Mouse (Mus musculus) c-Kit-positive CD71-negative TER-119-negative erythroid progenitor cells, embryonic 14.5 days (primary cell): Measurements from ENCODE around the gene Slc39a7.

Experiments used
- DNase-seq: peaks from one replicate; pipeline ENCODE4 v3.0.0-alpha.2; 2013; ENCODE audit warnings: low read depth

Gene Slc39a7

GRCm38 (mm10) chr17:34031465-34032173 lies at the start of gene Slc39a7, which contains the start of gene Rxrb:
Gene Slc39a7, minus strand, starts transcription at chr17:34031682.
Gene Rxrb, plus strand, starts transcription at chr17:34031812.
- DNase-seq = peak; percentile 98

DNA sequence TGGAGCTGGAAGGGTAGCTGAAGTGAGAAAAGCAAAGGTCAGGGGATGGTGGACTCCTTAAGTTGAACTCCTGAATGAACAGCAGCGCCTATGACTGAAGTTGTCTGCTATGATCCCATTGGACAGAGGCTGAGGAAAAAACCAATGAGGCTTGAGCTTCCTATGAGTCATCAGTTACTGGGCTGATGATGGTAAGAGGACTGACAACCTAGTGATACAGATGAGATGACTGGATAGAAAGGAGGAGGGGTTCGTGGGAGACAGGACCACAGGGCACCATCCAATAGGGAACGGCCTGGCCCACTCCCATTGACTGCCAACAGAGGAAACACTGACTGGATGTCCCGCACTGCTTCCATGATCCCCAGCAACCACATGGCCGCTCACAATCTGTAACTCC lies 48.1 kb upstream of the Slc39a7 start:
- DNase-seq = no peak

DNA sequence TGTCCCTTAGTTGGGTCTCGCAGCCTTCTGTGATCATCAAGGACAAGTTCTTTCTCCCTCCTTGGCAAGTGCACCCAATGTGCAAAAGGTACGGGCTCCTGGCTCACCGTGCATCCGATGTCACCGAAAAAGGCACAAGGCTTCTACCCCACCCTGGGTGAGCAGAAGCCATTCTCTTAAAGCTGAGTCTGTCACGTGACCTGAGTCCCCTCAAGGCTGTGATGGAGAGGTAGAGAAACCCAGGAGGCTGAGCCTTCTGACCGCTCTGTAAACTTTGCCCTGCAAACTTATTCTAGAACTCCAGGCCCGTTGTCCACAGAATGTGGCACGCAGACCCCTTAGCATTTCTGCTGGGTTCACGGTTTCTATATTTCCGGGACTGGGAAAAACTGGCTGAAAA lies 47.5 kb upstream of the Slc39a7 start:
- no peak for DNase-seq

DNA sequence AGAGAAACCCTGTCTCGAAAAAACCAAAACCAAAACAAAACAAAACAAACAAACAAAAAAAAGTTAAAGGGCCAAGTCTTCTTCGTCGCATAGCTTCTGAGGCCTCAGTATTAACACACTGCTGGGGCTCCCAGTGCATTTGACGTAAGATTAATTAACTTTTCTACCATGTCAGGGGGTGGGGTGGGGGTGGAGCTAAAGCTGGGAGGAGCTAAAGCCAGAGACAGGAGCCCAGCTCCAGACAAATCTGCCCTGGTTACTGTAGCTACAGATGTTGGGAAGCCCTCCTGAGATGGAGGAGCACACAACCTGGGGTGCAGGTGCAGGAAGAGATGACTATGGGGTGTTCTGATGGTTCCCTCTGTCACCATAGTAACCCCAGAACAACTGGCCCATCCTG lies 46.7 kb upstream of the Slc39a7 start:
- DNase-seq = no peak

DNA sequence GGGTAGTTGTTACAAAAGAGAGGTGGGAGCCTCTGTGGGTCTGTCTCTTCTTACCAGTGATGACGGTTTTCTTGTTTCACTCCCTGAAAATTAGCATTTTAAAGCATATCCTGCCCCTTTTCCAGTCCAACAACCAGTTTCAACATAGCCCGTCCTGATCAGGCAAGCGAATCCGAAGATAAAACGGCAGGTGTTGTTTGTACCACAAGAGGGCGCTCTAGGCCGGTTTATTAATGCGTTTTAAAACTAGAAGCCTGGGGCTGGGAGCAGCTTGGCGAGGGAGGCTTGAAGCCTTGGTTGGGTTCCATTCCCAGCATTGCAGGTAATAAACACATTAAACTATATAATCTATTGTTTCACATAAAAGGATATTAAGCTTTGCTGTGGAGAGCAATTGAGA lies 46.1 kb upstream of the Slc39a7 start:
- DNase-seq = peak; percentile 90

GRCm38 (mm10) chr17:34075271-34075670 lies 43.8 kb upstream of the Slc39a7 start:
- peak; percentile 78 for DNase-seq

- no peak for DNase-seq
These were observed 40.6 kb upstream of the Slc39a7 start for GRCm38 (mm10) chr17:34072091-34072490.

DNA sequence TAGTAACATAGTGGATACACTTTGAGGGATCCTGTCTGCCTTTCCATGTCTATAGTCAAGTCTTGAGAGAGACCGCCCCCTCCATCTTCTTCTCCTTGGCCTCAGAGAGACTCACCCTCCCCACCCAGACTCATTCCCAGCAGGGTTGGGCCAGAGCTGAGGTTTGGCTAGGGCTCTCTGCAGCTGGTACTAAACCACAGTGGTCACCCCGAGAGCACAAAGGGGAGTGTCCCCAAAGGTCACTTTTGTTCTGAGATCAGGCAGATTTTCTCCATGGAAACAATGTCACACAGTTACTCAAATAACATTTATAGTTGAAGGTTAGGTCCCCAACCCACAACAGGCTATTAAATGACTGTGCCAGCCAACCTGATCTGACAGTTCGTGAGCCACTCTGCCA lies 37.4 kb upstream of the Slc39a7 start:
- no peak for DNase-seq

DNA sequence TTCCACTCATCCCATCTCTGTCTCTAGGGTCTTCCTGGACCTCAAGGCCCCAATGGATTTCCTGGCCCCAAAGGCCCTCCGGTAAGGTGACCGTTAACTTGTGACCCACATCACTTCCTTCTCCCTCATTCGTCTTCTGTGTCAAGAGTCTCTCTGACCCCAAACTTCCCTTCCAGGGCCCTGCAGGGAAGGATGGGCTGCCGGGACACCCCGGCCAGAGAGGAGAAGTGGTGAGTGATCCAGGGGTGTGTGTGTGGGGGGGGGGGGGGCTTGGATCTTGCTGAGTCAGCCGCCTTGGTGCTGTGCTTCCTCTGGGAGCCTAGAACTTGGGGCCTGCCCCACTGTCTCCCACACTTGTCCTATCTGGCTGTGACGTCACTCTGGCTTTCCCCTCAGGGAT lies 25.7 kb upstream of the Slc39a7 start:
- no peak for DNase-seq

DNA sequence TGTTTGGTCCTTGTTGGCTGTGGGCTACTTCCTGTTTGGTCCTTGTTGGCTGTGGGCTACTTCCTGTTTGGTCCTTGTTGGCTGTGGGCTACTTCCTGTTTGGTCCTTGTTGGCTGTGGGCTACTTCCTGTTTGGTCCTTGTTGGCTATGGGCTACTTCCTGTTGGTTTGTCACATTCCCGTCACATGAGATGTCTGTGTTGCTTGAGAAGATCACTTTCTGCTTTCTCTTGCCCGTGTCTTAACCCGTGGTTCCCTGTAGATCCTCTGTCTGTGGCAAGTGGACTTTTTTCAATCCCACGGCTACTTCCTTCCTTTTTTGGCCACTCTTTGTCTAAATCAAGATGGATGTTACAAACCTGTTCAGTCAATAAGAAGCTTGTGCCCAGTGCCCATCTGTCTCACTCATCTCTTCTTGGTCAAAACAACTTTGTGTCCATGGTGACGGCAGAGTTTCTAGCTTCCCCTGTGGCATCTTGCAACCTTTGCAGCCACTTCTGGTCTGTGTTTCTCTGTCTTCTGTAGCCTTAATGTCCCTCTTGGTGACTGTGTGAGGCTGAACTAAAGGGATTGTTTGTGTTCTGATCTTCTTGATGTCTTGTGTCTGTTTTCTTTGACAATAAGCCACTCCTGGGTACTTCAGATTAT lies 16.0 kb upstream of the Slc39a7 start:
- no peak for DNase-seq

GRCm38 (mm10) chr17:34045941-34046340 lies 14.5 kb upstream of the Slc39a7 start:
- DNase-seq = no peak

GRCm38 (mm10) chr17:34039562-34040450 lies 8.3 kb upstream of the Slc39a7 start:
- DNase-seq = no peak

DNA sequence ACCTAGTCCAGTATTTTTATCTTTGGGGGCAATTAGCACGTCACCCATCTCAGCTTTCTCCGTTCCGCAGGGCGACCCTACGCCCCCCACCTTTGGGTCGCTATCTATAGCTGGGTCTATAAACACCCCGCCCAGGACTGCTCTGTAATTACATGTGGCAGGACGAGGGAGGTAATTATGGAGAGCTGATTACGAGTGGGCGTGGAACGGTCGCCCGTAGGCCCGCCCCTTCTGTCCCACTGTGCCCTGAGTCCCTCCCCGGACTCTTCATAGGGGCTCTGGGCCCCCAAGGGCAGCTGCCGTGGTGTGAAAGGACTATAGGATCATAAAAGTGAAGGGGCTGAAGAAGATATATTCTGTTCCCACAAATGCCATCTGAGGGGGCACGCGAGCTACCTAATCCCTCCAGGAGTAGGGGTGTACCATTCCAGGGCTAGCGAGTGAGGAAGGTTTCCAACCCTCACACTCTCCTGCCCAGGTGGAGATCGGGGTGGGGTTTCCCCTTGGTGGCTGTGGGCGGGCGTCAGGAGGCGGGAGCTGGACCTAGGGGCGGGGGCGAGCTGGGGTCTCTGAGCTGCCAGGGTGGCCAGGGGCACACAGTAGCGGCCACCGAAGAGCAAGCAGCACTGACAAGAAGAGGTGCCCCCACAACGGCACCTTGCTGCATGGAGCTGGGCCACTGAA lies 7.5 kb upstream of the Slc39a7 start, which contains the start of gene Col11a2:
Col11a2 (plus strand) TSS at position 560 of the 684 bp plus-strand sequence.
- no peak for DNase-seq

- no peak for DNase-seq
These were observed 7.0 kb upstream of the Slc39a7 start for GRCm38 (mm10) chr17:34038440-34038839.

DNA sequence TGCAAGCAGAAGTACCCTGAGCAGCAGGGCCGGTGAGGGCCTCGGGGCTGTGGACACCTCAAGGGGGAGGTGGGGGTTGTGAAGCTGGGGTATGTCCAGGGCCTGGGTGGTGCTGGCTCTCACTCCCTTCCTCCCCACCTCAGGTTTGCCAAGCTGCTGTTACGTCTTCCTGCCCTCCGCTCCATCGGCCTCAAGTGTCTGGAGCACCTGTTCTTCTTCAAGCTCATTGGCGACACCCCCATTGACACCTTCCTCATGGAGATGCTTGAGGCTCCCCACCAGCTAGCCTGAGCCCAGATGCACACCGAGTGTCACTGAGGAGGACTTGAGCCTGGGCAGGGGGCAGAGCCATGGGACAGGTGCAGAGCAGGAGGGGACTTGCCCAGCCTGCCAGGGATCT lies 5.8 kb upstream of the Slc39a7 start:
- DNase-seq = no peak

DNA sequence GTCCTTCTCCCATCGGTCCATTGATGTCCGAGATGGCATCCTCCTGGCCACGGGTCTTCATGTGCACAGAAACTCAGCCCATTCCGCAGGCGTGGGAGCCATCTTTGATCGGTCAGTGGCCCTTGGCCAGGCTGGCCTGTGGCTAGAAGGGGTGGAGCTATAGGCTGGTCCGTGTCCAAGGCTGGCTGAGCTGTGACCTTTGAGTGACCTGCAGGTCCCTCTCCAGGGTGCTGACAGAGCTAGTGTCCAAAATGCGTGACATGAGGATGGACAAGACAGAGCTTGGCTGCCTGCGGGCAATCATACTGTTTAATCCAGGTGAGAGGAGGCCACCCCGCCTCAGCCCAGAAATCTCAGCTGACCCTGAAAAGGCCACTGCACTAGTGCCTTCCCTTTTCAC lies 5.2 kb upstream of the Slc39a7 start:
- no peak for DNase-seq

GRCm38 (mm10) chr17:34035517-34035916 lies 4.0 kb upstream of the Slc39a7 start:
- no peak for DNase-seq

DNA sequence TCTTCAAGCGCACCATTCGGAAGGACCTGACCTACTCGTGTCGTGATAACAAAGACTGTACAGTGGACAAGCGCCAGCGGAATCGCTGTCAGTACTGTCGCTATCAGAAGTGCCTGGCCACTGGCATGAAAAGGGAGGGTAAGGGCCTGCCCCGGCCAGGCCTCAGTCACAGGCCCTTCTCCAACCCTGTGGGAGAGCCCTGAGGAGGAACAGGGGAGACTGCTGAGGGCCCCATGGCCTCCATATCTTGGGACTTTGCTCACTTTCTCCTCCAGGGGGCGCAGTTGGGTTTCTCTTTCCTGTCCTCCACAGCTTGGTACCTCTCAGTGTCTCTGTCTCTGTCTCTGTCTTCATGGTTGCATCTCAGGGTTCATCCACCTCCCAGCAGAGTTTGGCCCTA lies 2.6 kb upstream of the Slc39a7 start:
- DNase-seq = peak; percentile 88

DNA sequence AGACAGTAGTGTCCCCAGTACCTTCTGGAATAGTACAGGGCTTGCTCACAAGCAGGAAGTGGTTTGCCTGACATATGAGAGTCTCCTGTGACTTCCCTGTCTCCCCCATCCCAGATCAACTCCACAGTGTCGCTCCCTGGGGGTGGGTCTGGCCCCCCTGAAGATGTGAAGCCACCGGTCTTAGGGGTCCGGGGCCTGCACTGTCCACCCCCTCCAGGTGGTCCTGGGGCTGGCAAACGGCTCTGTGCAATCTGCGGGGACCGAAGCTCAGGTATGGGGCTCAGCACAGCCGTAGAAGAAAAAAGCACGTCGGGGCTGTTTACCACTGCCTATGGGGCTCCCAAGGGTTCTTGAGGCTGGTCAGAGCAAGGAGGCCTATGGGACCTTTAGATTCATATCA lies 2.0 kb upstream of the Slc39a7 start:
- DNase-seq = no peak

GRCm38 (mm10) chr17:34032806-34033205 lies 1.3 kb upstream of the Slc39a7 start:
- DNase-seq = no peak

DNA sequence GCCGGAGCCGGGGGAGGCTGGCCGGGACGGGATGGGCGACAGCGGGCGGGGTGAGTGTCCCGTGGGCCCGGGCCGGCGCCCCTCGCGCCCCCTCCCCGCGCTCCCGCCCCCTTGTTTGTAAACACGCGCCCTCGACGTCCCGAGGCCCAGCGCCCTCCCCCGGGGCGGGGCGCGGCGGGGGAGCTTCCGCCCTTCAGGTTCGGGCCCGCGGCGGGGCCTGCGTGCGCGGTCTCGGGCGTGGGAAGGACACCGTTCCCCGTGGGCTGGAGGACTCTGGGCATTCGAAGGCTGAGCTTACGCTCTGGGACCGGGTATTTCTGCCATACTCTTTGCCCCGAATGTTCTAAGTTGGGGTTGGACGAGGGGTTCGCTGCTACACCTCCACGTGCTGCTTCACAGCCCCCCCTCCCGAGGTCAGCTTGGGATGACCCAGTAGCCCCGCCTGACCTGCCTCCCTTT lies 721 bp upstream of the Slc39a7 start:
- no peak for DNase-seq

DNA sequence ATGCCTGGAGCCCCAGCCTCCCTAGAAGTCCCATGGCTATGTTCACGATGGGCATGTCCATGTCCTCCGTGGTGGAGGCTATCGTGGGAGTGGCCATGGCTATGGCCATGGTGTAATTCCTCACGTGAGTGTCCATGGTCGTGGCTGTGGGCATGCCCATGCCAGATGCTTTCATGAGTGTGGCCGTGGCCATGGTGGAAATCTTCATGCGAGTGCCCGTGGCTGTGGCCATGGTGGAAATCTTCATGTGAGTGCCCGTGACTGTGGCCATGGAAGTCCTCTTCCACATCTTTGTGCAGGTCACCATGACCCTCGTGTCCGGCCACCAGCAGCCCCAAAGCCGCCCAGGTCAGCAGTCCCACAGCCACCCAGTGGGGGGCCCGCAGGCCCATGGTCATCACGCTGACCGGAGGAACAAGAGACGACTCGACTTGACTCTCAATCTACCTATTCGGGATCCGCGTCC lies 588 bp downstream of the Slc39a7 start:
- no peak for DNase-seq
